Mouse (Mus musculus): ENCODE measurements around the gene Smim7.
A peak's percentile ranks its signal among the peaks of the same experiment; 100 is the strongest.

- TF ChIP-seq CTCF (IDR thresholded peaks at IDR 0.05; ENCODE audit: extremely low read depth, insufficient read length, insufficient replicate concordance, low read depth, low read length), result peak; percentile 23; the same call in 1 of the 2 replicates
- no peak for TF ChIP-seq POLR2A (IDR thresholded peaks at IDR 0.05; ENCODE audit: low read depth, low read length)
These were observed 31.7 kb downstream of the Smim7 start for GRCm38 (mm10) chr8:72539234-72539633.
